Mouse (Mus musculus): ENCODE results near the gene Map4k3. TPM values are rescaled to one million over a fixed set of nuclear protein-coding genes. Genes with fewer than 3 reads are reported as not detected.

Gene Map4k3
- polyA plus RNA-seq, 1 experiment from 2014 or later = 28.8 TPM

DNA sequence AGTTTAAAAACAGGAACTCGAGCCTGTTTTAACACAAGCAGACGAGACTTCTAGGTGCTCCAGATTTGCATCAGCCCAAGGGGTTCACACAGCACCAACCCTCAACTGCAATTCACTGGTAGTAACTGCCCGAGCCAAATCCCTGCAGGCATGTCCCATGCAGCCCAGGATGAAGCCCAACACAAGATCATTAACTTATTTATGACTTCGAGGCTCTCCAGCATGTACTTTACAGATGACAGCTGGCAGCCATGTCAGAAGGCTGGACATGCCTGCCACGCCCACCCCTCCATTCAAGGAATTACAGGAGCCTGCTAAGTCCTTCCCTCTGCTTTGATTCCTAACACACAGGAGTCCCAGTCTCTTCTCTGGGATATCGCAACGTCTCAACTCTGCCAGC is 29.4 kb downstream of the Map4k3 start:
- Histone ChIP-seq H3K4me1 (replicated peaks) (peaks cover 36% of the 10 kb centered on the region), H3K27ac (replicated peaks) (no peak overlapping the region), H3K27me3 (no peaks in the 10 kb centered on the region), H3K9ac (no peak overlapping the region), H3K9me3 (no peaks in the 10 kb centered on the region), H3K36me3 (no peaks in the 10 kb centered on the region), H3K4me2 (no peak overlapping the region), H3K4me3 (no peak overlapping the region)
- WGBS = 46% methylated on average over 7 of the region's 7 CpGs
- ATAC-seq (ENCODE audit: low read depth) = no peak

DNA sequence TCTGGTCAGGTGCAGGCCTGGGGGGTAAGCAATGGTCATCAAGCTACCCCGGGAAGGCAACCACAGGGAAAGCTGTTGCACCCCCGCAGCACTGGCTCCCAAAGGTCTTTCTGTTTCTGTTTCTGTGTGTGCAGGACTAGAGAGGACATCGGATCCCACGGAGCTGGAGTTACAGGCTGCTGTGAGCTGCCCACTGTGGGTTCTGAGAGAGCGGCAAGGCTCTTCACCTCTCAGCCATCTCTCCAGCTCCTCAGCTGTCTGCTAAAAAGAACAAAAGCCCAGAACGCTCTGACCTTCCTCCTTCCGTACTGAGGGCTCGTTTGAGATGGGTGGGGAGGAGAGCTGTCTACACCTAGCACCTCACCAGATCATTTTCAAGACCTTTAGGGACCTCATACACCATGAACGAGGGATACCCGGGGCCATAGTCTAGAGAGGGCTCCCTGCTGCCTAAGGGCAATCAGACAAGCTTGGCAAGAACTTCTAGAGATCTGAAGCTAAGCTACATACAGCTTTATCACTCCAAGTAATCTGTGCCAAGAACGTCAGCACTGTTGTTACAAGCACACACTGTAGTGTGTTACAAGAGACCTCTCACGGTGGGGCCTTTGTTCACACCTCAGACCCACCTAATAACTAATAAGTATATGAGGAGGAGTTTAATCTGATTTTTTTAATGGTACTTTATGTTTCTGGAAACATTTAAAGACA is 29.9 kb downstream of the Map4k3 start:
- Histone ChIP-seq H3K4me2 (no peak overlapping the region), H3K4me1 (replicated peaks) (peaks cover 35% of the 10 kb centered on the region), H3K27me3 (no peaks in the 10 kb centered on the region), H3K27ac (replicated peaks) (peak overlapping the region; percentile 49; the same call in 1 of the 2 replicates), H3K36me3 (no peaks in the 10 kb centered on the region), H3K9me3 (no peaks in the 10 kb centered on the region), H3K9ac (no peak overlapping the region), H3K4me3 (no peak overlapping the region)
- ATAC-seq (ENCODE audit: low read depth) = no peak
- WGBS = 64% methylated on average over 12 of the region's 12 CpGs

- H3K27me3 ChIP-seq = no peaks in the 10 kb centered on the region
- no peaks in the 10 kb centered on the region for H3K9me3 ChIP-seq
- H3K27ac ChIP-seq (replicated peaks) = no peak overlapping the region
- H3K4me2 ChIP-seq = no peak overlapping the region
- no peak overlapping the region for H3K9ac ChIP-seq
- ATAC-seq (ENCODE audit: low read depth) = no peak
- peaks cover 32% of the 10 kb centered on the region for H3K4me1 ChIP-seq (replicated peaks)
- 90% methylated on average over 5 of the region's 5 CpGs for WGBS
- H3K4me3 ChIP-seq = no peak overlapping the region
- H3K36me3 ChIP-seq = no peaks in the 10 kb centered on the region
These were observed 31.3 kb downstream of the Map4k3 start for GRCm38 (mm10) chr17:80696956-80697355.

DNA sequence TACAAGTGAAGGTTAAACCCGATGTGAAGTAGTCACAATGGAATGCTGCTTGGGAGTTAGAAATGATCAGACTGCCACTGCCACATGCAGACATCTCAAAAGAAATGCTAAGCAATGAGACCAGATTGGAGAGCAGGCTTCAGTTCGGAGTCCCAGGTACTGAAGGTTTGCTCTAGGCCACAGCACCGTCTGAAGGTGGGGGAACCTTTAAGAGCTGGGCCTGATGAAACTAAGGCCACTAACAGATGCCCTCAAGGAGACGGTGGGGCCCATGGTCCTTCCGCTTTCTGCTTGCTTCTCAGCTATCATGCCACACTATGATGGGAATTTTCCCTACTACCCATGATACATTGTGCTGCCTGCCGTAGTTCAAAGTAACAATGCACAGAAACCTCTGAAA is 32.1 kb downstream of the Map4k3 start:
- H3K4me1 ChIP-seq (replicated peaks) = peaks cover 27% of the 10 kb centered on the region
- no peaks in the 10 kb centered on the region for H3K36me3 ChIP-seq
- no peak overlapping the region for H3K4me2 ChIP-seq
- no peak overlapping the region for H3K4me3 ChIP-seq
- 94% methylated on average over 6 of the region's 6 CpGs for WGBS
- H3K9ac ChIP-seq = no peak overlapping the region
- H3K27me3 ChIP-seq = no peaks in the 10 kb centered on the region
- H3K27ac ChIP-seq (replicated peaks) = no peak overlapping the region
- ATAC-seq (ENCODE audit: low read depth) = no peak
- H3K9me3 ChIP-seq = no peaks in the 10 kb centered on the region

- no peaks in the 10 kb centered on the region for H3K27me3 ChIP-seq
- no peak overlapping the region for H3K4me3 ChIP-seq
- no peaks in the 10 kb centered on the region for H3K36me3 ChIP-seq
- ATAC-seq (ENCODE audit: low read depth) = no peak
- H3K9me3 ChIP-seq = no peaks in the 10 kb centered on the region
- H3K4me1 ChIP-seq (replicated peaks) = peaks cover 22% of the 10 kb centered on the region
- no peak overlapping the region for H3K9ac ChIP-seq
- 66% methylated on average over 7 of the region's 7 CpGs for WGBS
- no peak overlapping the region for H3K4me2 ChIP-seq
- no peak overlapping the region for H3K27ac ChIP-seq (replicated peaks)
These were observed 34.6 kb downstream of the Map4k3 start for GRCm38 (mm10) chr17:80693707-80694106.

- Histone ChIP-seq H3K27ac (replicated peaks) (no peak overlapping the region), H3K36me3 (no peaks in the 10 kb centered on the region), H3K4me1 (replicated peaks) (peaks cover 17% of the 10 kb centered on the region), H3K4me3 (no peak overlapping the region), H3K4me2 (no peak overlapping the region), H3K9me3 (no peaks in the 10 kb centered on the region), H3K27me3 (no peaks in the 10 kb centered on the region), H3K9ac (no peak overlapping the region)
- no peak for ATAC-seq (ENCODE audit: low read depth)
- 80% methylated on average over 13 of the region's 13 CpGs for WGBS
These were observed 36.1 kb downstream of the Map4k3 start for GRCm38 (mm10) chr17:80692183-80692582.

- Histone ChIP-seq H3K27ac (replicated peaks) (no peak overlapping the region; the same call in 1 of the 2 replicates), H3K9ac (no peak overlapping the region), H3K9me3 (no peaks in the 10 kb centered on the region), H3K4me3 (no peak overlapping the region), H3K27me3 (no peaks in the 10 kb centered on the region), H3K4me2 (no peak overlapping the region), H3K36me3 (no peaks in the 10 kb centered on the region), H3K4me1 (replicated peaks) (peaks cover 16% of the 10 kb centered on the region)
- ATAC-seq (ENCODE audit: low read depth) = no peak
- 79% methylated on average over 11 of the region's 11 CpGs for WGBS
These were observed 39.6 kb downstream of the Map4k3 start for GRCm38 (mm10) chr17:80688701-80689100.

DNA sequence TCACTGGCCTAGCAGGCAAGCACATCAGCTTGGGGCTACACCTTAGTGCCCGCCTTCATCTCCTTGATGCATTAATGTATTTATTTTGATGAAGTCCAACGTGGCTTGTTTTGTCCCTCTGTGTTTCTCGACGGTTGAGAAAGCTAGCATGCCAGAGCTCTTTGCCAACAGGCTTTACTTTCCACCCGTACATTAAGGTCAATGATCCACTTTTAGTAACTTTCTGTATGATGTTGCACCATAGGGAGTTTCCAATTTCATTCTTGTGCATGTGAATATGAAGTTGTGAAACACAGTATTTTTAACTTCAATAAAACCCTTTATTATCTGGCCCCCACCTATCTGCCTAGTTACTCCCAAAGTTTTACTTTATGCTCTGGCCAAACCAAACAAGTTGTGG is 42.2 kb downstream of the Map4k3 start:
- H3K27ac ChIP-seq (replicated peaks) = no peak overlapping the region
- no peak overlapping the region for H3K4me3 ChIP-seq

DNA sequence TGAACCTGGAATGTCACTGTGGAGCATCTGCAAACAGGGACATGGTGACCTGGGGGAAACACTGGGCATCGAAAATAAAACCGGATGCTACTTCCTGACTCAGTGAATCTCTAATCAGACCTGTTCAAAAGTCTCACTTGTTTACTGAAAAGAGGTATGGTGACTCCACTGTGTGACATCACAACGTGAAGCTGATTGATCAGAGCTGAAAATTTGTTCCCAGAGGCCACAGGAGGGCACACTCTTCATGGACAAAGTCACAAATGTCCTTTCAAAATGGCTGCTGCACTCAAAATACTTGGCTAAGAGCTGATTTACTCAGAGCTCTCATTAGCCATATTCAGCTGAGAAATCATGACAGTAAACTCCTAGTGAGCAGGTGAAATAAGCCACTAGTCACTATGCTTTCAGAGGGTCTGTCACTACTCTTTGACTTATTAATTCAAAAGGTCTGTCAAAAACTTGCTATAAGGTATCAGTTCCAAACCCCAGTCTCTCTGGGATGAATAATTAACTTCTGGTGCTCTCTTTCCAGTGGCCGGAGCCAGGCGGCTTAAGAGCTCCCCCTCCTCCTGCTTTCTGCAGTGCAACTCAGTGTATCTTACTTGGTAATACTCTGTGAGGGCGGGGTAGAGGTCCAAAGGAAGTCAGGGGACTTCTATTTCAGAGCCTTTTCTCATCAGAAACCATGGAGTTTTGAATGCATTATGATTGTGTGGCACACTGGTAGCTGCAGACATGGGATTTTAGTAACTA is 44.3 kb downstream of the Map4k3 start:
- H3K27me3 ChIP-seq = no peaks in the 10 kb centered on the region
- no peak for ATAC-seq (ENCODE audit: low read depth)
- H3K9me3 ChIP-seq = no peaks in the 10 kb centered on the region
- no peak overlapping the region for H3K9ac ChIP-seq
- H3K4me2 ChIP-seq = no peak overlapping the region
- no peaks in the 10 kb centered on the region for H3K36me3 ChIP-seq
- no peak overlapping the region for H3K4me3 ChIP-seq
- peaks cover 19% of the 10 kb centered on the region for H3K4me1 ChIP-seq (replicated peaks)
- H3K27ac ChIP-seq (replicated peaks) = no peak overlapping the region
- 56% methylated on average over 6 of the region's 6 CpGs for WGBS

More for the DNA sequence above, 42.2 kb downstream of the Map4k3 start:
- H3K36me3 ChIP-seq = no peaks in the 10 kb centered on the region
- H3K4me2 ChIP-seq = no peak overlapping the region
- no peak for ATAC-seq (ENCODE audit: low read depth)
- no peak overlapping the region for H3K9ac ChIP-seq
- 86% methylated on average over 5 of the region's 5 CpGs for WGBS
- H3K4me1 ChIP-seq (replicated peaks) = peaks cover 17% of the 10 kb centered on the region
- H3K27me3 ChIP-seq = no peaks in the 10 kb centered on the region
- H3K9me3 ChIP-seq = no peaks in the 10 kb centered on the region

GRCm38 (mm10) chr17:80683041-80683440 is 45.2 kb downstream of the Map4k3 start:
- H3K4me2 ChIP-seq = no peak overlapping the region
- H3K9me3 ChIP-seq = no peaks in the 10 kb centered on the region
- H3K27me3 ChIP-seq = no peaks in the 10 kb centered on the region
- no peaks in the 10 kb centered on the region for H3K36me3 ChIP-seq
- no peak overlapping the region for H3K9ac ChIP-seq
- ATAC-seq (ENCODE audit: low read depth) = no peak
- H3K4me1 ChIP-seq (replicated peaks) = peaks cover 10% of the 10 kb centered on the region
- 75% methylated on average over 5 of the region's 5 CpGs for WGBS
- H3K27ac ChIP-seq (replicated peaks) = no peak overlapping the region
- H3K4me3 ChIP-seq = no peak overlapping the region

- Histone ChIP-seq H3K27ac (replicated peaks) (no peak overlapping the region), H3K4me1 (replicated peaks) (peaks cover 15% of the 10 kb centered on the region), H3K9me3 (no peaks in the 10 kb centered on the region), H3K4me2 (no peak overlapping the region), H3K27me3 (no peaks in the 10 kb centered on the region), H3K9ac (no peak overlapping the region), H3K4me3 (no peak overlapping the region), H3K36me3 (no peaks in the 10 kb centered on the region)
- no peak for ATAC-seq (ENCODE audit: low read depth)
- WGBS = 77% methylated on average over 6 of the region's 6 CpGs
These were observed 50.1 kb downstream of the Map4k3 start for GRCm38 (mm10) chr17:80678190-80678589.

- WGBS = 81% methylated on average over 11 of the region's 11 CpGs
- Histone ChIP-seq H3K4me2 (no peak overlapping the region), H3K27me3 (no peaks in the 10 kb centered on the region), H3K4me3 (no peak overlapping the region), H3K4me1 (replicated peaks) (peaks cover 15% of the 10 kb centered on the region), H3K27ac (replicated peaks) (no peak overlapping the region), H3K9me3 (no peaks in the 10 kb centered on the region), H3K36me3 (no peaks in the 10 kb centered on the region), H3K9ac (no peak overlapping the region)
- no peak for ATAC-seq (ENCODE audit: low read depth)
These were observed 51.3 kb downstream of the Map4k3 start for GRCm38 (mm10) chr17:80676859-80677535.
